In genomic region chr7:100607214-100608129, GRCm38 (mm10) we compare ENCODE assay signal across 8 mouse cellular contexts. TPM values are rescaled to one million over a fixed set of nuclear protein-coding genes. Genes with fewer than 3 reads are reported as not detected.
DNase-seq lines count a peak whose midpoint lies in the region; ATAC-seq and TF ChIP-seq lines count a peak whose summit lies in the region.

TSS of gene Rab6a (plus strand) at chr7:100607410.

- H3K4me1 ChIP-seq in hindbrain, embryonic 13.5 days (replicated peaks) = peaks cover 19% of the 10 kb centered on the region

- CTCF ChIA-PET in Patski (lab: Charles Lee) = no interaction called here

- H3K9ac ChIP-seq in hindbrain, embryonic 13.5 days = peak within 1 kb of the TSS; percentile 100

- no peaks in the 10 kb centered on the region for H3K27me3 ChIP-seq in Patski
- peaks cover 5% of the 10 kb centered on the region; the same call in 1 of the 2 replicates for H3K27me3 ChIP-seq in hindbrain, embryonic 13.5 days

- H3K9me3 ChIP-seq in hindbrain, embryonic 13.5 days = no peaks in the 10 kb centered on the region

- TF ChIP-seq CTCF in Patski (IDR thresholded peaks at IDR 0.05) = no peak

- DNase-seq in Patski (ENCODE audit: low read depth, low spot score) = peak; percentile 96
- DNase-seq in cerebellum, postnatal 14 days = peak; percentile 97 to 98
- peak; percentile 96 to 97 for DNase-seq in frontal cortex, postnatal 14 days (ENCODE audit: low spot score in 2 of 2)
- DNase-seq in layer of hippocampus, postnatal 25 days (ENCODE audit: extremely low spot score in 1 of 2, low spot score in 1 of 2) = peak; percentile 84 to 90
- DNase-seq in lung, postnatal 25 days (ENCODE audit: low spot score) = peak; percentile 98
- DNase-seq in retina, embryonic 14.5 days (ENCODE audit: low spot score) = peak; percentile 98
- DNase-seq in thymus, postnatal 4 days = peak; percentile 91

- in situ Hi-C loops in Patski (cut with MboI; ENCODE audit: low pct_unique_long_range_greater_than_20kb) = no loop called here

- under 1% methylated on average over 102 of the region's 105 CpGs for WGBS in hindbrain, embryonic 13.5 days

- H3K4me2 ChIP-seq in hindbrain, embryonic 13.5 days = peak within 1 kb of the TSS; percentile 67

- H3K36me3 ChIP-seq in hindbrain, embryonic 13.5 days = no peaks in the 10 kb centered on the region

- ATAC-seq in Patski = peak; percentile 88
- peak; percentile 98 for ATAC-seq in hindbrain, embryonic 13.5 days (ENCODE audit: low FRiP score)

- peak within 1 kb of the TSS; percentile 97 for H3K4me3 ChIP-seq in hindbrain, embryonic 13.5 days

- peak within 1 kb of the TSS; percentile 100 for H3K27ac ChIP-seq in hindbrain, embryonic 13.5 days

- POLR2A ChIA-PET in Patski (lab: Charles Lee) = interaction anchor here (0.6 to 1.5 kb wide), 3 partner anchors 16 to 25 kb away, joined by 3 to 5 read pairs (median 4); no protein-coding TSS in a partner anchor

RNA-seq across cellular contexts. Expression of gene Rab6a, which starts in this region (rescaled TPM):
- 93.1 TPM for polyA plus RNA-seq in Patski (2021)
- polyA plus RNA-seq in hindbrain, embryonic 13.5 days (2015; fragmentation: Nextera tagmentation; extraction: Ambion mirVana) = 224 and 226 TPM in 2 replicates
- 100 to 1,000 TPM; 373 to 387 TPM for total RNA-seq in layer of hippocampus, postnatal 25 days (2021)

Comparison
In these comparisons a context has a peak if more than half of its experiments do, and no peak if none do; other contexts are left out.
1. Peak in every context shown above with its lines: DNase-seq, ATAC-seq, H3K4me3 ChIP-seq and H3K27ac ChIP-seq.